Mouse (Mus musculus) brown adipose tissue, adult 24 weeks (tissue): ENCODE measurements at regions not wholly inside any gene's neighbourhood (a gene's known extent, or its start where the extent isn't known, plus 50 kb on each side); places are given as distances from the start of the nearest gene placed in this dataset.

Source experiments
- H3K27ac ChIP-seq: fragments of 200-500 bp; replicated peaks from 2 replicates; pipeline ENCODE4 v1.5.1; 2012; ENCODE audit warnings: low read depth, mild to moderate bottlenecking, low read length
- H3K4me1 ChIP-seq: fragments of 200-500 bp; 2 replicates; pipeline ENCODE4 v1.6.1; 2012; ENCODE audit warnings: low read length, mixed read lengths; ENCODE audit not compliant: control insufficient read depth, insufficient read depth, insufficient read length
- H3K4me3 ChIP-seq: fragments of 200-500 bp; 2 replicates; pipeline ENCODE4 v1.5.1; 2012; ENCODE audit warnings: low read depth, mild to moderate bottlenecking, low read length, moderate library complexity; ENCODE audit not compliant: insufficient read depth

GRCm38 (mm10) chr13:28690511-28691160, 262.9 kb downstream of the Sox4 start:
- Histone ChIP-seq H3K4me3 (no peak overlapping the region), H3K27ac (no peak overlapping the region), H3K4me1 (peaks cover 2% of the 10 kb centered on the region; the same call in 1 of the 2 replicates)

- H3K4me3 ChIP-seq = no peak overlapping the region
- H3K27ac ChIP-seq = no peak overlapping the region
- H3K4me1 ChIP-seq = no peaks in the 10 kb centered on the region
These were observed 265.7 kb downstream of the Sox4 start for GRCm38 (mm10) chr13:28687838-28688237.

- Histone ChIP-seq H3K4me1 (no peaks in the 10 kb centered on the region), H3K4me3 (no peak overlapping the region), H3K27ac (no peak overlapping the region)
These were observed 269.2 kb downstream of the Sox4 start for GRCm38 (mm10) chr13:28684311-28684710.

GRCm38 (mm10) chr13:28680266-28680665, 273.2 kb downstream of the Sox4 start:
- Histone ChIP-seq H3K4me1 (no peaks in the 10 kb centered on the region), H3K27ac (no peak overlapping the region), H3K4me3 (no peak overlapping the region)

- no peak overlapping the region for H3K4me3 ChIP-seq
- peaks cover 8% of the 10 kb centered on the region for H3K4me1 ChIP-seq
- H3K27ac ChIP-seq = no peak overlapping the region
These were observed 279.9 kb downstream of the Sox4 start for GRCm38 (mm10) chr13:28673622-28674021.

- Histone ChIP-seq H3K4me3 (no peak overlapping the region), H3K27ac (no peak overlapping the region), H3K4me1 (peaks cover 8% of the 10 kb centered on the region)
These were observed 282.0 kb downstream of the Sox4 start for GRCm38 (mm10) chr13:28671543-28671942.

GRCm38 (mm10) chr13:28669832-28670585, 283.5 kb downstream of the Sox4 start:
- no peak overlapping the region for H3K27ac ChIP-seq
- no peak overlapping the region for H3K4me3 ChIP-seq
- peaks cover 8% of the 10 kb centered on the region for H3K4me1 ChIP-seq

GRCm38 (mm10) chr13:28666832-28667231, 286.7 kb downstream of the Sox4 start:
- Histone ChIP-seq H3K27ac (no peak overlapping the region), H3K4me1 (no peaks in the 10 kb centered on the region; the same call in 1 of the 2 replicates), H3K4me3 (no peak overlapping the region)

GRCm38 (mm10) chr13:28665150-28665549, 288.4 kb downstream of the Sox4 start:
- no peaks in the 10 kb centered on the region; the same call in 1 of the 2 replicates for H3K4me1 ChIP-seq
- H3K27ac ChIP-seq = no peak overlapping the region
- H3K4me3 ChIP-seq = no peak overlapping the region

GRCm38 (mm10) chr13:28664698-28665097, 288.8 kb downstream of the Sox4 start:
- H3K4me3 ChIP-seq = no peak overlapping the region
- no peaks in the 10 kb centered on the region; the same call in 1 of the 2 replicates for H3K4me1 ChIP-seq
- H3K27ac ChIP-seq = no peak overlapping the region

GRCm38 (mm10) chr13:28663950-28664681, 289.4 kb downstream of the Sox4 start:
- Histone ChIP-seq H3K4me3 (no peak overlapping the region), H3K27ac (no peak overlapping the region), H3K4me1 (no peaks in the 10 kb centered on the region; the same call in 1 of the 2 replicates)

GRCm38 (mm10) chr13:28663459-28663858, 290.1 kb downstream of the Sox4 start:
- Histone ChIP-seq H3K4me1 (no peaks in the 10 kb centered on the region; the same call in 1 of the 2 replicates), H3K27ac (no peak overlapping the region)

GRCm38 (mm10) chr13:28662316-28662752, 291.2 kb downstream of the Sox4 start:
- Histone ChIP-seq H3K4me1 (no peaks in the 10 kb centered on the region; the same call in 1 of the 2 replicates), H3K4me3 (no peak overlapping the region), H3K27ac (no peak overlapping the region)

More at GRCm38 (mm10) chr13:28663459-28663858, 290.1 kb downstream of the Sox4 start:
- no peak overlapping the region for H3K4me3 ChIP-seq

GRCm38 (mm10) chr13:28660151-28660550, 293.4 kb downstream of the Sox4 start:
- Histone ChIP-seq H3K4me3 (no peak overlapping the region), H3K4me1 (no peaks in the 10 kb centered on the region; the same call in 1 of the 2 replicates), H3K27ac (no peak overlapping the region)

- no peak overlapping the region for H3K27ac ChIP-seq
- H3K4me3 ChIP-seq = no peak overlapping the region
- no peaks in the 10 kb centered on the region for H3K4me1 ChIP-seq
These were observed 294.9 kb downstream of the Sox4 start for GRCm38 (mm10) chr13:28658652-28659051.
